Mouse (Mus musculus): ENCODE measurements around the gene Bcorl1.

GRCm38 (mm10) chrX:48453736-48454494 lies 112.8 kb downstream of the Bcorl1 start:
- TF ChIP-seq EP300 (IDR thresholded peaks at IDR 0.05; ENCODE audit: low read depth) (no peak), CTCF (IDR thresholded peaks at IDR 0.05; ENCODE audit: low read depth) (peak; percentile 21; the same call in 1 of the 2 replicates)

All from liver, embryonic 14.5 days (tissue).